ENCODE assay signal across 18 mouse cellular contexts in genomic region chr19:24527613-24527948, GRCm38 (mm10). TPM values are rescaled to one million over a fixed set of nuclear protein-coding genes. Genes with fewer than 3 reads are reported as not detected.
DNase-seq lines count a peak whose midpoint lies in the region; ATAC-seq and TF ChIP-seq lines count a peak whose summit lies in the region.
"Had no signal": no experiment of that assay in that cellular context is flagged by ENCODE, and none has a peak within 500 bp of the region (broad histone marks: within the 10 kb centered on the region; RNA-seq: fewer than 3 reads in every experiment).

No protein-coding gene starts in this region.

- no peak for ATAC-seq in heart, embryonic 12.5 days (ENCODE audit: insufficient number of reproducible peaks, low FRiP score)
- peak; percentile 59 for ATAC-seq in CD4-positive, CD25-positive, alpha-beta regulatory T cell, adult 4 months
- peak; percentile 33; the same call in 1 of the 2 replicates for ATAC-seq in erythroid progenitor cell, adult 5-6 weeks (replicated peaks; ENCODE audit: low FRiP score, poor library complexity, severe bottlenecking)
- 0 out of 2 replicates have a peak, but pooled peaks have one; percentile 27 for ATAC-seq in liver, embryonic 14.5 days (ENCODE audit: insufficient read depth)
- ATAC-seq: forebrain, postnatal 0 days had no signal

- H3K9ac ChIP-seq in heart, embryonic 12.5 days = no peak overlapping the region
- H3K9ac ChIP-seq in liver, embryonic 14.5 days (replicated peaks) = peak overlapping the region; percentile 57
- H3K9ac ChIP-seq: forebrain, postnatal 0 days; hindbrain, embryonic 12.5 days; lung, embryonic 15.5 days; neural tube, embryonic 13.5 days; stomach, embryonic 15.5 days had no signal

- no peak overlapping the region for H3K4me3 ChIP-seq in heart, embryonic 12.5 days
- H3K4me3 ChIP-seq in liver, embryonic 14.5 days (ENCODE audit: insufficient read depth in 1 of 2, low read depth in 2 of 2, low read length in 2 of 2) = no peak overlapping the region
- H3K4me3 ChIP-seq: embryonic facial prominence, embryonic 10.5 days; hindbrain, embryonic 12.5 days; lung, embryonic 15.5 days; neural tube, embryonic 13.5 days; stomach, embryonic 15.5 days had no signal

- TF ChIP-seq EP300 in liver, embryonic 14.5 days (IDR thresholded peaks at IDR 0.05; ENCODE audit: low read depth) = no peak

- intact Hi-C loops in gastrocnemius, postnatal 14 days (cut with DNase I; ENCODE audit: low total_unique reads) = no loop called here

- H3K27ac ChIP-seq in heart, embryonic 12.5 days (ENCODE audit: poor library complexity, severe bottlenecking) = peak overlapping the region; percentile 96
- peak overlapping the region; percentile 86 for H3K27ac ChIP-seq in liver, embryonic 14.5 days
- H3K27ac ChIP-seq: embryonic facial prominence, embryonic 10.5 days; hindbrain, embryonic 12.5 days; lung, embryonic 15.5 days; neural tube, embryonic 13.5 days had no signal

- H3K4me2 ChIP-seq in heart, embryonic 12.5 days = no peak overlapping the region
- peak overlapping the region; percentile 50 for H3K4me2 ChIP-seq in liver, embryonic 14.5 days (ENCODE audit: low read depth)
- H3K4me2 ChIP-seq: hindbrain, embryonic 12.5 days; lung, embryonic 15.5 days; neural tube, embryonic 13.5 days; stomach, embryonic 15.5 days had no signal

- DNase-seq in heart, postnatal 4 days = no peak
- no peak for DNase-seq in liver, embryonic 14.5 days (ENCODE audit: low read depth in 3 of 3, low spot score in 3 of 3)
- no peak for DNase-seq in gastrocnemius, postnatal 14 days
- no peak for DNase-seq in urinary bladder, postnatal 10 days (ENCODE audit: low spot score)
- DNase-seq: adrenal gland, adult 2 months; cerebellum, adult 11 months; cerebellum, postnatal 25 days; forebrain, postnatal 0 days; kidney, adult 9 months; thymus, postnatal 14 days had no signal

- no peaks in the 10 kb centered on the region for H3K9me3 ChIP-seq in heart, embryonic 12.5 days (replicated peaks)
- no peaks in the 10 kb centered on the region for H3K9me3 ChIP-seq in liver, embryonic 14.5 days (ENCODE audit: control insufficient read depth, low read length)
- H3K9me3 ChIP-seq: embryonic facial prominence, embryonic 10.5 days; hindbrain, embryonic 12.5 days; lung, embryonic 15.5 days; neural tube, embryonic 13.5 days; stomach, embryonic 15.5 days had no signal

- H3K4me1 ChIP-seq in heart, embryonic 12.5 days (replicated peaks) = peaks cover 34% of the 10 kb centered on the region
- peaks cover 34 to 36% of the 10 kb centered on the region in 2 experiments for H3K4me1 ChIP-seq in liver, embryonic 14.5 days (replicated peaks; ENCODE audit: control insufficient read depth in 2 of 2, insufficient read depth in 2 of 2, low read length in 1 of 2)
- H3K4me1 ChIP-seq: embryonic facial prominence, embryonic 10.5 days; hindbrain, embryonic 12.5 days; lung, embryonic 15.5 days; neural tube, embryonic 13.5 days; stomach, embryonic 15.5 days had no signal

- H3K36me3 ChIP-seq in heart, embryonic 12.5 days = no peaks in the 10 kb centered on the region
- H3K36me3 ChIP-seq in liver, embryonic 14.5 days (replicated peaks; ENCODE audit: control insufficient read depth, insufficient read depth, low read depth) = no peaks in the 10 kb centered on the region
- H3K36me3 ChIP-seq: embryonic facial prominence, embryonic 10.5 days; hindbrain, embryonic 12.5 days; lung, embryonic 15.5 days; neural tube, embryonic 13.5 days; stomach, embryonic 15.5 days had no signal

- H3K27me3 ChIP-seq in heart, embryonic 12.5 days (replicated peaks) = no peaks in the 10 kb centered on the region
- H3K27me3 ChIP-seq in liver, embryonic 14.5 days (ENCODE audit: control insufficient read depth, insufficient read depth, low read length) = no peaks in the 10 kb centered on the region
- H3K27me3 ChIP-seq: hindbrain, embryonic 12.5 days; lung, embryonic 15.5 days; neural tube, embryonic 13.5 days; stomach, embryonic 15.5 days had no signal

- WGBS in heart, embryonic 12.5 days = 75% methylated on average over 5 of the region's 5 CpGs
- 46% methylated on average over 5 of the region's 5 CpGs for WGBS in liver, embryonic 14.5 days (ENCODE audit: insufficient replicate concordance)

- TF ChIP-seq CTCF in liver, embryonic 14.5 days (IDR thresholded peaks at IDR 0.05; ENCODE audit: low read depth) = no peak

RNA-seq across cellular contexts. Expression of gene Pip5k1b, which starts 28.1 kb away (rescaled TPM):
- 8.6 and 9.4 TPM in 2 replicates for polyA plus RNA-seq in heart, embryonic 12.5 days (2016; fragmentation: Nextera tagmentation; extraction: Ambion mirVana)
- 10 to 100 TPM; 29.9 to 31.2 TPM for total RNA-seq in heart, postnatal 4 days (2021)
- polyA plus RNA-seq in CD4-positive, CD25-positive, alpha-beta regulatory T cell, adult 4 months (2017; shearing (Covaris generic)) = 1 to 10 TPM; 7.0 to 8.1 TPM
- 96.8 and 117 TPM in 2 replicates for total RNA-seq in erythroid progenitor cell, adult 5-6 weeks (2015; ENCODE audit: low replicate concordance)
- 70.0 and 92.0 TPM in 2 replicates for total RNA-seq in erythroid progenitor cell, adult 5-6 weeks (2017; ENCODE audit: low replicate concordance)
- polyA plus RNA-seq in liver, embryonic 14.5 days (2012; rRNA removed) = 6.9 and 8.1 TPM in 2 replicates
- 10.8 and 11.9 TPM in 2 replicates for polyA plus RNA-seq in liver, embryonic 14.5 days (2014; fragmentation: Nextera tagmentation; extraction: Ambion mirVana)
- 1 to 10 TPM in 1 of 2 experiments, under 1 TPM in 1; 0.51 to 1.0 TPM for total RNA-seq in gastrocnemius, postnatal 14 days (2021)

RNA-seq across cellular contexts. Expression of gene Fam122a, which starts 50.4 kb away (rescaled TPM):
- polyA plus RNA-seq in heart, embryonic 12.5 days (2016; fragmentation: Nextera tagmentation; extraction: Ambion mirVana) = 53.4 and 56.1 TPM in 2 replicates
- total RNA-seq in heart, postnatal 4 days (2021) = 10 to 100 TPM; 34.7 to 37.2 TPM
- polyA plus RNA-seq in CD4-positive, CD25-positive, alpha-beta regulatory T cell, adult 4 months (2017; shearing (Covaris generic)) = 1 to 10 TPM; 1.1 to 5.5 TPM
- 39.0 and 93.7 TPM in 2 replicates for total RNA-seq in erythroid progenitor cell, adult 5-6 weeks (2015; ENCODE audit: low replicate concordance)
- 14.2 and 16.3 TPM in 2 replicates for total RNA-seq in erythroid progenitor cell, adult 5-6 weeks (2017; ENCODE audit: low replicate concordance)
- polyA plus RNA-seq in liver, embryonic 14.5 days (2012; rRNA removed) = 13.0 and 14.9 TPM in 2 replicates
- polyA plus RNA-seq in liver, embryonic 14.5 days (2014; fragmentation: Nextera tagmentation; extraction: Ambion mirVana) = 22.8 and 25.4 TPM in 2 replicates
- total RNA-seq in gastrocnemius, postnatal 14 days (2021) = 10 to 100 TPM; 15.1 to 20.7 TPM

Comparison
In these comparisons a context has a peak if more than half of its experiments do, and no peak if none do; other contexts are left out.
1. RNA of gene Pip5k1b, which starts 28.1 kb away (total RNA-seq): 70.0 to 117 TPM in erythroid progenitor cell, adult 5-6 weeks and 29.9 to 31.2 TPM in heart, postnatal 4 days; 0.51 to 1.0 TPM in gastrocnemius, postnatal 14 days; every median in the first group is over 10 times any median in the second.